Mouse (Mus musculus): ENCODE data around the gene Szrd1.

DNA sequence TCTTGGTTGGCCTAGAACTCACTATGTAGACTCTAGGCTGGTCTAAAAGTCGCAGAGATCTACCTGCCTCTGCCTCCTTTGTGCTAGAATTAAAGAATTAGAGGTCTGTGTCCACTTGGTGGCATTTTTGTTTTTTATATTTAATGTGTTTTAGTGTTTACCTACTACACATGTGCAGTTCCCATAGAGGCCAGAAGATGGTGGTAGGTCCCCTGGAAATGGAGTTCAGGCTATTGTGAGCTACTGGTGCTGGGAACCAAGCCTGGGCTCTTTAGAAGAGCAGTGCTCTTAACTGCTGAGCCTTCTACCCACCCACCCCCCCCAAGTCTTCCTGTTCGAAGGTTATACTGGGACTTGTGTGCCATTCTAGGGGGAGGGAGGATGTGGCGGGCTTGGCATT lies 27.6 kb upstream of the Szrd1 start:
- TF ChIP-seq CTCF (IDR thresholded peaks at IDR 0.05; ENCODE audit: borderline replicate concordance, insufficient read depth, low read length) (no peak), POLR2A (IDR thresholded peaks at IDR 0.05; ENCODE audit: low read depth, low read length) (no peak)

Data from embryonic fibroblast, embryonic 13.5 days (primary cell).